Mouse (Mus musculus) naive thymus-derived CD4-positive, alpha-beta T cell, adult 2 months (primary cell): ENCODE results near the gene Nwd1.

Experiments used
- DNase-seq: peaks from one replicate; pipeline ENCODE4 v3.0.0-alpha.2; 2011; ENCODE audit warnings: low read depth

Gene Nwd1

GRCm38 (mm10) chr8:72765696-72766095 is 119.2 kb downstream of the Nwd1 start:
- DNase-seq, result no peak

- no peak for DNase-seq
Observed at GRCm38 (mm10) chr8:72766777-72767176, 120.3 kb downstream of the Nwd1 start.
